Mouse (Mus musculus) frontal cortex, adult 2 months (tissue): ENCODE measurements at regions not wholly inside any gene's neighbourhood (a gene's known extent, or its start where the extent isn't known, plus 50 kb on each side); places are given as distances from the start of the nearest gene placed in this dataset.
A peak's percentile ranks its signal among the peaks of the same experiment; 100 is the strongest.

Experiments
- DNase-seq, 2 experiments: peaks; one replicate each; pipeline ENCODE4 v3.0.0; 2022; ENCODE audit warnings: low spot score in 1 of 2; ENCODE audit errors: extremely low spot score in 1 of 2

- no peak for DNase-seq
These were observed 205.6 kb upstream of the Arhgap24 start for GRCm38 (mm10) chr5:102275621-102276020.

GRCm38 (mm10) chr5:102287131-102287530 is 194.1 kb upstream of the Arhgap24 start:
- peak; percentile 1 to 26 for DNase-seq

- DNase-seq, result peak in 1 of 2 experiments; percentile 3
These were observed 190.3 kb upstream of the Arhgap24 start for GRCm38 (mm10) chr5:102290866-102291265.

GRCm38 (mm10) chr5:102295564-102295963 is 185.6 kb upstream of the Arhgap24 start:
- no peak for DNase-seq

GRCm38 (mm10) chr5:102306309-102306708 is 174.9 kb upstream of the Arhgap24 start:
- no peak for DNase-seq

- DNase-seq, result no peak
These were observed 174.5 kb upstream of the Arhgap24 start for GRCm38 (mm10) chr5:102306718-102307117.

- no peak for DNase-seq
These were observed 169.6 kb upstream of the Arhgap24 start for GRCm38 (mm10) chr5:102311570-102311969.

GRCm38 (mm10) chr5:102328197-102328784 is 152.9 kb upstream of the Arhgap24 start:
- DNase-seq, result peak; percentile 44 to 60

- DNase-seq, result no peak
These were observed 147.3 kb upstream of the Arhgap24 start for GRCm38 (mm10) chr5:102333894-102334293.

GRCm38 (mm10) chr5:102334442-102335197 is 146.6 kb upstream of the Arhgap24 start:
- no peak for DNase-seq

GRCm38 (mm10) chr5:102366481-102366880 is 114.7 kb upstream of the Arhgap24 start:
- DNase-seq, result no peak

- DNase-seq, result peak in 1 of 2 experiments; percentile 42
These were observed 107.8 kb upstream of the Arhgap24 start for GRCm38 (mm10) chr5:102373309-102373971.

- no peak for DNase-seq
These were observed 107.0 kb upstream of the Arhgap24 start for GRCm38 (mm10) chr5:102373972-102374755.

- no peak for DNase-seq
These were observed 105.9 kb upstream of the Arhgap24 start for GRCm38 (mm10) chr5:102375339-102375738.

- no peak for DNase-seq
These were observed 87.2 kb upstream of the Arhgap24 start for GRCm38 (mm10) chr5:102393941-102394340.

- DNase-seq, result no peak
These were observed 85.5 kb upstream of the Arhgap24 start for GRCm38 (mm10) chr5:102395608-102396146.

- no peak for DNase-seq
These were observed 82.2 kb upstream of the Arhgap24 start for GRCm38 (mm10) chr5:102399006-102399405.

- peak; percentile 3 to 8 for DNase-seq
These were observed 63.5 kb upstream of the Arhgap24 start for GRCm38 (mm10) chr5:102417642-102418041.

- peak in 1 of 2 experiments; percentile 40 for DNase-seq
These were observed 62.1 kb upstream of the Arhgap24 start for GRCm38 (mm10) chr5:102419089-102419488.

GRCm38 (mm10) chr5:102424636-102425242 is 56.5 kb upstream of the Arhgap24 start:
- DNase-seq, result no peak
